Mouse (Mus musculus) spleen, adult 10 weeks (tissue): ENCODE measurements around the gene Elk1. TPM values are rescaled to one million over a fixed set of nuclear protein-coding genes. Genes with fewer than 3 reads are reported as not detected.

Source experiments
- polyA plus RNA-seq: library from polyadenylated mRNA; stranded (reverse); fragments of 350-450 nt; fragmentation: Illumina TruSeq; extraction: RNeasy Lipid Tissue Mini Kit (QIAGEN cat#74804); gene quantifications from one replicate; pipeline ENCODE4 v1.2.3, GENCODE M21; 2015; ENCODE audit warnings: low replicate concordance; ENCODE audit not compliant: insufficient read depth

Elk1 gene
- 12.3 TPM for polyA plus RNA-seq

DNA sequence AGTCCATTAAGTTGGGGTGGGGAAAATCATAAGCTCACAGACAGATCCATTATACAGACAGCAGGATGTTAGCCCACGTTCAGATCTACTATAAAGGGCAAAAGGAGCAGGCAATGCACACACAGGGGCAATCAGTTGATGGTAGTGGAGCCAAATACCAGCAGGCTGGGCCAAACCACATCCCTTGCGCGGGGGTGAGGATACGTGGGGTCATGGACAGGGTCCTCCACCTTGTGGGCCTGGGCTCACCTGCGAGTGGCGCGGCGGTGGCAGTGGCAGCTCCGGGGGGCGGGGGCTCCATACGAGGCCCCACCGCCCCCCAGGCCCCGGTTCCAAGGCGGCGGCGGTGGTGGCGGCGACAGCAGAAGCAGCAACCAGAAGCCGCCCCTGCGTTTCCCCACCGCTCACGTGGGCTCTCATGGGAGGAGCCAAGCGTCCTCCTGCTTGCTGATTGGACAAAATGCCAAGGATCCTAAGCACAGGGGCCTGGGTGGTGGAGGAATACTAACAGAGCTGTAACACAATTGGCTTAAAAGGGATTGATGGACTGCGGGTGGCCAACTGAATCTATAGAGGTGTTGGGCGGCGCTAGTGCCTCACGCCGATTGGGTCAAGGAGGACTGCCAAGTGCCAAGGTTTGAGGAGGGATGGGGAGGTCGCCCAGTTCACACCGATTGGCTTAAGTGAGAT lies at the start of gene Elk1:
Gene Elk1, minus strand, starts transcription at position 418 of the 690 bp plus-strand sequence.

DNA sequence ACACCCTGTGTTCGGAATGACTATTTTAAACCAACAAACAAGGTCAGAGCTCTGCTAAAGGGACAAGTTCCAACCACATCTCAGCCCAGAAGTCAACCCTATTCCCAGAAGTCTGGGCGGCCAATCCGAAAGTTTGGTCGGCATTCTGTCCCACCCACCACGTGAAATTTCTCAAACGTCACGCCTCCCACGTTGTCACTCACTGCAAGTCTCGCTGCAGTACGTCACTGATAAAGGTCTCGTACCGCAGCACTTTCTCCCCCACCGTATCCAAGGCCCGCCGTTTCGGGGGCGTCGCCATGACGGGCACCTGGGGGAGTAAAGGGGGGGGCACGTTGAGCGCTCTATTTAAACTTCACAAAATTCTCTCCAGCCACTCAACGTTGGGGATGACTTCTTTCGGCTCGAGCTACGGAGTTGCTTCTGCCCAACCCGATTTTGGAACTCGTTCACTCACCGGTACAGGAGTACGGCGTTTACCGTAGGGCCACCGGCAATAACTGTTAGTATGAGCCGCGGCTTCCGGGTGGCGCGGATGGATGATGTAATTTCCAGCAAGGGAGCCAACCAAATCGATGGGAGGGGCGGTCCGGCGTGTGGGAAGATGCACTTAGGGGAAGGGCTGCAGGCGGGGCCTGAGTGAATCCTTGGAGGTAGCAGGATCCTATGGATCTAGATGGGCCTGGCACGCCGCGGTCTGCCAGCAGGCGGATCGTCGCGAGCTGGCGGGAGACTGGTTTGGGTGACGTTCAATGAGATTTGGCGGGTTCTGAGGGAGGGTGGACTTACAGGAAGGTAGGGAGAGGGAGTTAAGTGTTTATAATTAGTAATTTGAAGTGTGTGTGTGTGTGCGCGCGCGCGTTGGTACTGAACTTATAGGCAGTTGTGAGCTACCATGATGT lies 11.3 kb upstream of the Elk1 start, which contains the start of gene Uxt:
Gene Uxt, minus strand, starts transcription at position 541 of the 902 bp plus-strand sequence.

DNA sequence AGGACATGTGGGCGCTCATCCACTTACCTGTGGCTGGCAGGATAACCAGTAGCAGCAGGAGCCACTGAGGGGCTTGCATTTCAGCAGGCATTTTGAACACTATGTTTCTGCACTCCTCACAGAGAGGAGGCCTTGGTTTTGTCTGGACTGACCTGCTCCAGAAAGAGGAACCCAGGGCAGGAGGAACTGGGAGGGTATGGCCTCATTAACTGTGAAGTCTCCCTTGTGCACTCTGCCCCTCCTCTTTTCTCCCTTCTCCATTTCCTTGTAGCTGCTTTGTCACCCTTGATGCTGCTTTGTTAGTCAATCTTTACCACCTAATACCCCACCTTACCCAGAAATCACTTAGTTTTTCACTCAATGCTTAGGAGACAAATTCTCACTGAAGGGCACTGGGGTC lies 19.0 kb downstream of the Elk1 start, which contains the start of gene Cfp:
Gene Cfp, minus strand, starts transcription at position 192 of the 400 bp plus-strand sequence.

DNA sequence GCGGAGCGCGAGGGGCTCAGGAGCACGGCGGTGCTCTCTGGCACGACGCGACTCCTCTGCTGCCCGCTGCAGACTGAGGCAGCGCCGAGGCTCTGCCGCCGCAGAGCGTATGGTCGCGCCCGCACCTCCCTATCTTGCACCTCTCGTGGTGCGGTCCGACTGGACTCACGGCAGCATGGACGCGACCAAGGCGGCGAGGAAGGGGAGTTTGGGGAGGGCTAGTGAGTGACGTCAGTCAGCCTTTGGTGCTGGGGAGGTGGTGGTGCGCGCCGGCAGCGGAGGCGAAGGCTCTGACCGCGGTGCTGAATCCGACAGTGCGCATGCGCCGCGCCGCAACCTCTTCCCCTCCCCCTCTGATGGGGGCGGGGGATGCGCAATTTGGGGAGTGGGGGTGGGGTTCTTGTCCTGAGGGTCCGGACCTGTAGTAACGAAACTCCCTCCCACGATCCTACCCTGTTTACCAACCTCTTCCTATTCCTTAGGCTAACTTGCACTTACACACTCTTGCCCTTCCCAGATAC lies 29.5 kb downstream of the Elk1 start, which contains the start of gene Syn1:
Gene Syn1, minus strand, starts transcription at position 161 of the 521 bp plus-strand sequence.

Other genes with a start within 250 kb of the Elk1 start
- 34.9 TPM for gene Usp11, start 246.7 kb downstream of the Elk1 start, polyA plus RNA-seq
- 112 TPM for gene Araf, start 152.8 kb downstream of the Elk1 start, polyA plus RNA-seq
- gene Timp1, start 80.4 kb downstream of the Elk1 start, polyA plus RNA-seq = 6.1 TPM
- gene Syn1, start 29.6 kb downstream of the Elk1 start, polyA plus RNA-seq = 0.65 TPM
- gene Cfp, start 19.1 kb downstream of the Elk1 start, polyA plus RNA-seq = 103 TPM
- 37.4 TPM for gene Uxt, start 11.4 kb upstream of the Elk1 start, polyA plus RNA-seq
- gene Zfp182, start 111.7 kb upstream of the Elk1 start, polyA plus RNA-seq = 46.6 TPM
- gene Spaca5, start 117.8 kb upstream of the Elk1 start, polyA plus RNA-seq = not detected
- gene Zfp300, start 138.9 kb upstream of the Elk1 start, polyA plus RNA-seq = 2.2 TPM
- not detected for gene Ssxa1, start 165.2 kb upstream of the Elk1 start, polyA plus RNA-seq
- gene Gm21876, start 225.0 kb upstream of the Elk1 start, polyA plus RNA-seq = not detected